Mouse (Mus musculus) megakaryocyte, embryonic 14.5 days (primary cell): ENCODE results near the gene Drd3. TPM values are rescaled to one million over a fixed set of nuclear protein-coding genes. Genes with fewer than 3 reads are reported as not detected.

ENCODE experiments used
- H3K27me3 ChIP-seq: replicated peaks from 2 replicates; pipeline ENCODE3; 2012; ENCODE audit warnings: inconsistent platforms
- H3K36me3 ChIP-seq: replicated peaks from 2 replicates; pipeline ENCODE3; 2012; ENCODE audit warnings: low read length, inconsistent platforms, mixed read lengths
- H3K4me1 ChIP-seq: 2 replicates; pipeline ENCODE4 v1.6.1; 2012; ENCODE audit warnings: inconsistent platforms
- H3K4me3 ChIP-seq: replicated peaks from 2 replicates; pipeline ENCODE3; 2012; ENCODE audit warnings: moderate library complexity, mild to moderate bottlenecking, inconsistent platforms
- H3K9me3 ChIP-seq: 2 replicates; pipeline ENCODE4 v1.6.1; 2012; ENCODE audit warnings: inconsistent platforms
- FLI1 ChIP-seq: IDR thresholded peaks from 2 replicates; pipeline ENCODE4 v1.6.1; 2012; ENCODE audit warnings: low read length, inconsistent platforms, mixed read lengths
- GATA1 ChIP-seq: IDR thresholded peaks from 3 replicates; pipeline ENCODE4 v1.6.1; 2012; ENCODE audit warnings: mixed read lengths, low read length, inconsistent platforms, borderline replicate concordance
- polyA plus RNA-seq: library from polyadenylated mRNA; stranded (reverse); fragments of >175 nt; gene quantifications from 2 replicates; pipeline ENCODE4 v1.2.3, GENCODE M21; 2012; ENCODE audit warnings: low replicate concordance; ENCODE audit not compliant: insufficient read depth

Gene Drd3
- polyA plus RNA-seq, 1 experiment = not detected

DNA sequence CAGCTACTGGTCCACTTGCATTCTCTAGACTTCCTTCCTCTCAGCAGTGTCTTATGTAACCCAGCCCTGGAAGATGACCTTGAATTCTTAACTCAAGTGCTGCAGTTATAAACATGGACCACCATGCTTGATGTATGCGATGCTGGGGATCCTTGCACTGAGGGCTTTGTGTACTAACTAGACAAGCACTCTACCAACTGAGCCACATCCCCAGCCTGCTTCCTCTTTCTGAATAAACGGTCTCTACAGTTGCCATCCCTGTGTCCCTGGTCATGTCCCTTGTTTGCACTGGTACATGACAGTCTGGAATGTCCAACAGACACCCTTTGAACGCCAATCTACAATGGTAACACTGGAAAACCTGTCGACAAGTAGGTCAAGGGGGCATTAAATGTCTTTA is 23.5 kb upstream of the Drd3 start:
- Histone ChIP-seq H3K36me3 (no peaks in the 10 kb centered on the region), H3K27me3 (no peaks in the 10 kb centered on the region), H3K4me1 (peaks cover 17% of the 10 kb centered on the region), H3K9me3 (peaks cover 13% of the 10 kb centered on the region), H3K4me3 (no peak overlapping the region)
- TF ChIP-seq GATA1 (no peak), FLI1 (no peak)

GRCm38 (mm10) chr16:43732496-43732895 is 21.3 kb upstream of the Drd3 start:
- Histone ChIP-seq H3K27me3 (no peaks in the 10 kb centered on the region), H3K4me1 (peaks cover 17% of the 10 kb centered on the region), H3K36me3 (no peaks in the 10 kb centered on the region), H3K9me3 (peaks cover 13% of the 10 kb centered on the region), H3K4me3 (no peak overlapping the region)
- TF ChIP-seq GATA1 (no peak), FLI1 (no peak)

DNA sequence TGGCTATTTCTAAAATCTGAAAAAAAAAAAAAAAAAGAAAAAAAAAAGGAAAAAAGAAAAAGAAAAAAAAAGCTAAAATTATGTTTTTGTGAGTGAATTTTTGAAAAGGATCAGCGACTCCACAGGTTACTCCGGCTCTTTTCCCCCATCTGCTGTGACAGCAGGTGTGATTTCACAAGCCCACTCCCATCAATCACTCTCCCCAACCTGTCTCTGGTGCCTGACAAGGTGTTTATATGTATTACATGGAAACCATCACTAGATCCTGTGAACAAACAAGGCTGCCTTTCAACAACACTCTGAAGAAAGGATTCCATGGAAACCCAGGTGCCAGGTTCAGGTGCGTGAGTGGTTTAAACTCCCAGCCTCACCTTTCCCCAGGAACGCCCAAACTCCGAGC is 20.9 kb upstream of the Drd3 start:
- TF ChIP-seq FLI1 (no peak), GATA1 (no peak)
- Histone ChIP-seq H3K4me1 (peaks cover 17% of the 10 kb centered on the region), H3K36me3 (no peaks in the 10 kb centered on the region), H3K4me3 (no peak overlapping the region), H3K9me3 (peaks cover 13% of the 10 kb centered on the region), H3K27me3 (no peaks in the 10 kb centered on the region)

GRCm38 (mm10) chr16:43737933-43738332 is 15.9 kb upstream of the Drd3 start:
- H3K4me1 ChIP-seq = no peaks in the 10 kb centered on the region
- H3K36me3 ChIP-seq = no peaks in the 10 kb centered on the region
- no peak overlapping the region for H3K4me3 ChIP-seq
- H3K9me3 ChIP-seq = peaks cover 8% of the 10 kb centered on the region
- TF ChIP-seq GATA1 = no peak
- no peak for TF ChIP-seq FLI1
- no peaks in the 10 kb centered on the region for H3K27me3 ChIP-seq

- Histone ChIP-seq H3K27me3 (no peaks in the 10 kb centered on the region), H3K9me3 (peaks cover 8% of the 10 kb centered on the region), H3K4me1 (no peaks in the 10 kb centered on the region), H3K36me3 (no peaks in the 10 kb centered on the region), H3K4me3 (no peak overlapping the region)
- no peak for TF ChIP-seq FLI1
- no peak for TF ChIP-seq GATA1
Measured at GRCm38 (mm10) chr16:43740936-43741335, 12.9 kb upstream of the Drd3 start.

- Histone ChIP-seq H3K4me1 (no peaks in the 10 kb centered on the region), H3K4me3 (no peak overlapping the region), H3K9me3 (no peaks in the 10 kb centered on the region), H3K27me3 (no peaks in the 10 kb centered on the region), H3K36me3 (no peaks in the 10 kb centered on the region)
- TF ChIP-seq FLI1 (no peak), GATA1 (no peak)
Measured at GRCm38 (mm10) chr16:43748424-43748823, 5.4 kb upstream of the Drd3 start.

DNA sequence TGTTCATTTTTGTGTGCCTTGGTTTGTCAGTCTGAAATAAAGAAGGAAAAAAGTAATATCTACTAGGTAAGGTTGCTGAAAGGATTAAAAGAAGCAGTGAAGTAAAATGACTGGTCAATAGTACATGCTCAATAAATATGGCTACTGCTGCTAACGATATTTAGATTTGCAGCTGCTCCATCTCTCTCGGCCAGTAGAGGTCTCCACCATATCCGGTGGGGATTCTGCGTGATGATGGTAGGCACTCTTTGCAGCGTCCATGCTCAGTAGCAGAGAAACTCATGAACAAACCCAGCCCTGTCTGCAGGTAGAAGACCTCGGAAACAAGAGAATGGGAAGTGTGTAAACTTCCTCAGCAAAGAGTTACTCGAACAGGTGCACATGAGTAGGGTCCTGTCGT is 926 bp upstream of the Drd3 start:
- Histone ChIP-seq H3K36me3 (no peaks in the 10 kb centered on the region), H3K4me3 (no peak overlapping the region), H3K27me3 (no peaks in the 10 kb centered on the region), H3K4me1 (peaks cover 5% of the 10 kb centered on the region; the same call in 1 of the 2 replicates), H3K9me3 (no peaks in the 10 kb centered on the region)
- TF ChIP-seq GATA1 (no peak), FLI1 (no peak)

GRCm38 (mm10) chr16:43772358-43772757 is 18.5 kb downstream of the Drd3 start:
- TF ChIP-seq GATA1 (no peak), FLI1 (no peak)
- Histone ChIP-seq H3K4me3 (no peak overlapping the region), H3K4me1 (no peaks in the 10 kb centered on the region), H3K36me3 (no peaks in the 10 kb centered on the region), H3K27me3 (no peaks in the 10 kb centered on the region), H3K9me3 (0 out of 2 replicates have a peak, but pooled peaks cover 5% of the 10 kb centered on the region)

- TF ChIP-seq GATA1 = no peak
- no peak for TF ChIP-seq FLI1
- no peaks in the 10 kb centered on the region for H3K36me3 ChIP-seq
- 0 out of 2 replicates have a peak, but pooled peaks cover 5% of the 10 kb centered on the region for H3K9me3 ChIP-seq
- H3K27me3 ChIP-seq = no peaks in the 10 kb centered on the region
- H3K4me1 ChIP-seq = no peaks in the 10 kb centered on the region
- H3K4me3 ChIP-seq = no peak overlapping the region
Measured at GRCm38 (mm10) chr16:43772766-43773165, 18.9 kb downstream of the Drd3 start.

DNA sequence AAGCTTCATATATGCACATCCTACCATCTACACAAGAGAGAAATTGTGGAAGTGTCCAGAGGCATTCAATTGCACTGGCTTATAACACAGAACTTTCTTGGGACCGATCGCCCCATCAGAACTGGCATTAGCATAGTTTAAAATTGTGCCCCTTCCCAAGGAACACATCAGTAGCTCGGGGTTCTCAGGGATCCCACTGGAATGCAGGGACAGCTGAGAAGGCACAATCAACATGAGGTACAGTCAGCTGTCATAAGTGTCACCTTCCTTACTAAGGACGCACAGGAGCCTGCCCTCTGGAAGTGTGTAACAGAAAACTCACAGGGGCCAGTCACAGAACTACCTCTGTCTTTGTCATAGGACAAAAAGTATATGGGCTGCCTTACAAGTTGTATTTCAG is 19.7 kb downstream of the Drd3 start:
- Histone ChIP-seq H3K36me3 (no peaks in the 10 kb centered on the region), H3K4me3 (no peak overlapping the region), H3K27me3 (no peaks in the 10 kb centered on the region), H3K9me3 (0 out of 2 replicates have a peak, but pooled peaks cover 5% of the 10 kb centered on the region), H3K4me1 (no peaks in the 10 kb centered on the region)
- TF ChIP-seq GATA1 (no peak), FLI1 (no peak)

GRCm38 (mm10) chr16:43776886-43777285 is 23.1 kb downstream of the Drd3 start:
- Histone ChIP-seq H3K4me1 (no peaks in the 10 kb centered on the region), H3K27me3 (no peaks in the 10 kb centered on the region), H3K36me3 (no peaks in the 10 kb centered on the region), H3K4me3 (no peak overlapping the region), H3K9me3 (no peaks in the 10 kb centered on the region)
- TF ChIP-seq GATA1 = no peak
- TF ChIP-seq FLI1 = no peak

DNA sequence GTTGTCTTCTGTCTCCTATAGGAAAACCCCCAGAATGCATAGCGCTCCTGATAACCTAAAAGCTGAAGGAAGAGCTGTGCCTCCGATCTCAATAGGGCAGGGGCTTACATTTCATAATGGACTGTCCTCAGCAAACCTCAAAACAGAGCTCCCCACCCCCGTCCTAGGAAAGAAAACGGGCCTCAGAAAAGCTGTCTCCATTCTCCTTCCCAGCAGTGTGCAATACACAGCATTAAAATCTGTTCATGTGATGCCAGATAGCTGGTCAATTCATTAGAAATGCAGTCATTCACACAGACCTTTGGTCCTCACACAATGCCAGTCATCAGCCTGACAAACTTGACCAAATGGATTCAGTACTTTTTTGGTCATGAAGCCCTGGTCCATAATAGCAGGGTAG is 45.7 kb downstream of the Drd3 start:
- Histone ChIP-seq H3K36me3 (no peaks in the 10 kb centered on the region), H3K9me3 (0 out of 2 replicates have a peak, but pooled peaks cover 3% of the 10 kb centered on the region), H3K4me3 (no peak overlapping the region), H3K4me1 (peaks cover 10% of the 10 kb centered on the region), H3K27me3 (peaks cover 12% of the 10 kb centered on the region)
- TF ChIP-seq FLI1 = no peak
- TF ChIP-seq GATA1 = no peak
